Mouse (Mus musculus) thymus, postnatal 14 days (tissue): Measurements from ENCODE around the gene Etfa.

Source experiments
- DNase-seq: peaks from one replicate; pipeline ENCODE4 v3.0.0; 2021

Etfa gene

DNA sequence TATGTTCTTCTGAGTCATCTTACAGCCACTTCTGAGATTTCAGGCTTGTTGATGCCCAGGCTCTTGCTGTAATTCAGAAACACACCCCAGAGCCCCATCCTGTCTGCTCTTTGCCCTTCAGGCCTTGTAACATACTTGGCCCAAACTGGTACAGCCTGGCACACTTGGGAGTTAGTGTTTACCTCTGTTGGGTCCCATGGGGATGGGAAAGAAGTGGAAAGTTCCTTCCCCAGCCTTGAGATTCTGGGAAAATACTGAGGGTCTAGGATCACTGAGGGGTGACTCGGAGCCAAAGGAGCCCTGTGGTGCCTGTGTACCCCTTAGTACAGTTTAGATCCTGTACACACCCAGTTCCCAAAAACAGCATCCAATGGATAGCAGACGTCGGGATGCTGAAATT, 90.3 kb downstream of the Etfa start:
- DNase-seq = no peak

DNA sequence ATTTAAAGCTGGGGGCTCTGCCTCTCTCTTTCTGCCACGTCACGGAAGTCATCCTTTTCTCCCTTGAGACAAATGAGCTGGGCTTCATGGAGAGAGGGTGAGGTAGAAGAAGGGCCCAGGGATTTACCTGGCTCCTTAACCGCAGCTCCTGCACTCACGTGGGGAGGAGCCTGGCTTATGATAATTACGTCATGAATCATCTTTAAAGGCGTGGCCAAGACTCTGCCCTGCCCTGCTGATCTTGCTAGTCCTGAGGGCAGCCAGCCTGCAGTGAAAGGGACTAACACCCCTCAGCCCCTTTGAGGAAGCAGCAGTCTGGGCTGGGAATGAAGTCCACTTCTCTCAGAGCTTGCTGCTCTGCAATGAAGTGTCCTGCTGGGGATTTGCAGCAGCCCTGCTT, 100.9 kb downstream of the Etfa start:
- no peak for DNase-seq

DNA sequence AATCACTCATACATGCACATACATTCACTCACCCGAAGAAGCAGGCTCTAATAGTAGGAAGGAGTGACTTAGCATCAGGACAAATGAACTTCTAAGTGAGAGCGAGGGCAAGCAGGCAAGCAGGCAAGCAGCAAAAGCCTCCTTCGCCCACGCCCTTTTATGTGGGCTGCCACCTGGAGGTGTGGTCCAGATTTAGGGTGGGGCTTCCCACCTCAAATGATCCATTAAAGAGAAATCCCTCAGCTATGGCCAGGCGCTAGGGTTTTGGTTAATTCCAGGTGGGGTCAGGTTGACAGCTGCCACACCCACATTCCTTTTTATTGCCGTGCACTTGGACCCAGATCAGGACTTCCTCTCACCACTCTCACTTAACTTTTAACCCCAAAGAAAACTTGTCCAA, 101.6 kb downstream of the Etfa start:
- DNase-seq = no peak

DNA sequence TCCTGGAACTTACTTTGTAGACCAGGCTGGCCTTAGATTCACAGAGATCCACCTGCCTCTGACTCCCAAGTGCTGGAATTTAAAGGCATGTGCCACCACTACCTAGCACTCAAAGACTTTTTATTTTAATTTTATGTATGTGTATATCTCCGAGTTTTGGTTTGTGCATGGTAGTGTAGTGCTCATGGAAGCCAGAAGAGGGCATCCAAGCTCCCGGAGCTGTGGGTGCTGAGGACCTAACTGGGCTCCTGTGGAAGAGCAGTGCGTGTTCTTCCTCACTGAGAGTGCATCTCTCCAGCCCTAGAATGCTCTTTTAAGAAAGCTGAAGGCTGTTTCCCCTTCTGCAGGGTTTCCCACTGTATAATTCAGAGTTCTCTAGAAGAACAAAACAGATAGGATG, 102.2 kb downstream of the Etfa start:
- DNase-seq = no peak

DNA sequence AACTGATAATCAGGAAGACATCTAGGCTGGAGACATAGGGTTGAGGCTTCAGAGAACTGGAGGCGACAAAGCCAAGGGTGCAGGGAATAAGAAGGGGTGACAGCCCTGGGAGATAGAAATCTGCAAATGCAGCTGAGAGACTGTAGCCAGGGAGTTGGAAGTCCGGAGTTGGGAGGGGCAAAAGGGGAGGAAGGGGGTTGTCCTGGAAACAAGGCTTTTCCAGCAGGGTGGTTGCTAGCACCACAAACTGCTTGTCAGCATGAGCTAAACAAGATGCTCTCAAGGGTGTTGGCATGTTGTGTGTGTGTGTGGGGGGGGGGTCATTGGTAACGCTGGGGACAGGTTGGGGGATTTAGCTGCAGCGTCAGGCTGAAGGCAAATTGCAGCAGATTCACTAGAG, 103.2 kb downstream of the Etfa start:
- no peak for DNase-seq

DNA sequence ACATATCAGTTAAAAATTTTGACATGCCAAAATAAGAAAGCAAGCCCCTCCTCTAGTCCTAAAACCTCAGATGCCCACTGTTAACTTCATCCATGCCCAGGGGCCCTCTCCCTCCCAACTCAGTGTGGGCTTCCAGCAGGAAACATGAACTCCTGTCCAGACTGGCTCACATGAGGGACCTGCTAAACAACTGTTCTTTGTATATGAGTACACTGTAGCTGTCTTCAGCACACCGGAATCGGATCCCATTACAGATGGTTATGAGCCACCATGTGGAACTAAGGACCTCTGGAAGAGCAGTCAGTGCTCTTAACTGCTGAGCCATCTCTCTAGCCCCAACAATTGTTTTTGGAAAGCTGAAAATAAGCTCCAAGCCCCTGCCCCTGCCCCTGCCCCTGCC, 105.3 kb downstream of the Etfa start:
- DNase-seq = no peak

DNA sequence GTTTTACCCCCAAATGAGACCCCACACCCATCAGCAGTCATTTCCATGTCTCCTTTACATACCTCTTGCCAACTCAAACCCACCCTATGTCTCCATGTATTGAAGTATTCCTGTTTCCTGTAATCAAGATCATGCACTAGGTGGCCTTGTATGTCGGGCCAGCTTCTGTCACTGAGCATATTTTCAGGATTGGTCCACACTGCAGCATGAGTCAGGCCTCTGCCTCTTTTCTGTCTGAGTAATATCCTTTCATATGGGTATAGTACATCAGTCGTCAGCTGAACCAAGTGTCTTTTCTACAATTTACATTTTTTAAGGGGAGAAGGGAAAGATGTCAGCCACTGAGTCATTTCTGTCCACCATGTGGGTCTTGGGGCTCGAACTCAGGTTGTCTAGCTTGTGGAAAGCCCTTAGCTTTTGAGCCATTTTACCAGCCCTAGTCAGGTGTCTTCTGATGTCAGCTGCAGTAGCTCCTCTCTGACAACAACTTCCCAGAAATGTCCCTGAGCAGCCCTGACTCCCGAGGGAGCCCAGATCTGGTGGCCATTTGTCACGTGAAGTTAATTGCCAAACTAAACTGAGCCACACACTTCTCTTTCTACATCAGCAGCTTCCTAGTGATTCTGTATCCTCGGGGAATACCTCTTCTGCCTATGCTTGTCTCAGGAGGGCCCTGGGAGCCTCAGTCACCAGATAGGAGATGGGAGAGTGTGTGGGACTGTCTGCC, 106.9 kb downstream of the Etfa start:
- DNase-seq = no peak
